8 mouse cellular contexts compared by ENCODE assay signal in genomic region chr4:116820902-116821693, GRCm38 (mm10). TPM values are rescaled to one million over a fixed set of nuclear protein-coding genes. Genes with fewer than 3 reads are reported as not detected.
DNase-seq lines count a peak whose midpoint lies in the region; ATAC-seq and TF ChIP-seq lines count a peak whose summit lies in the region.

No protein-coding gene starts in this region.

- H3K36me3 ChIP-seq in embryonic facial prominence, embryonic 15.5 days, result peaks cover 6% of the 10 kb centered on the region; the same call in 1 of the 2 replicates
- peaks cover 28% of the 10 kb centered on the region for H3K36me3 ChIP-seq in heart, embryonic 13.5 days
- H3K36me3 ChIP-seq in kidney, embryonic 15.5 days, result peaks cover 17% of the 10 kb centered on the region
- H3K36me3 ChIP-seq in neural tube, embryonic 12.5 days, result peaks cover 20% of the 10 kb centered on the region
- H3K36me3 ChIP-seq in testis, adult 2 months (ENCODE audit: control insufficient read depth, insufficient read depth, low read length), result no peaks in the 10 kb centered on the region

- H3K27ac ChIP-seq in embryonic facial prominence, embryonic 15.5 days (replicated peaks), result no peak overlapping the region
- no peak overlapping the region for H3K27ac ChIP-seq in heart, embryonic 13.5 days (replicated peaks)
- H3K27ac ChIP-seq in kidney, embryonic 15.5 days, result no peak overlapping the region
- no peak overlapping the region for H3K27ac ChIP-seq in neural tube, embryonic 12.5 days
- H3K27ac ChIP-seq in testis, adult 2 months (ENCODE audit: control insufficient read depth, insufficient read depth, low read depth, low read length), result no peak overlapping the region

- under 1% methylated on average over 51 of the region's 51 CpGs for WGBS in embryonic facial prominence, embryonic 15.5 days
- under 1% methylated on average over 51 of the region's 51 CpGs for WGBS in heart, embryonic 13.5 days
- WGBS in kidney, embryonic 15.5 days, result under 1% methylated on average over 51 of the region's 51 CpGs
- under 1% methylated on average over 51 of the region's 51 CpGs for WGBS in lung, adult 2 months
- WGBS in neural tube, embryonic 12.5 days, result under 1% methylated on average over 51 of the region's 51 CpGs

- ATAC-seq in embryonic facial prominence, embryonic 15.5 days (ENCODE audit: insufficient number of reproducible peaks, low FRiP score, low TSS enrichment, low read depth), result no peak
- ATAC-seq in heart, embryonic 13.5 days (ENCODE audit: extremely low read depth, insufficient number of reproducible peaks, low FRiP score, low TSS enrichment), result peak; percentile 59; the same call in 1 of the 2 replicates
- ATAC-seq in kidney, embryonic 15.5 days (replicated peaks; ENCODE audit: low FRiP score), result peak; percentile 79
- ATAC-seq in neural tube, embryonic 12.5 days (ENCODE audit: low FRiP score, low read depth), result peak; percentile 79

- no peaks in the 10 kb centered on the region for H3K9me3 ChIP-seq in embryonic facial prominence, embryonic 15.5 days (replicated peaks)
- H3K9me3 ChIP-seq in heart, embryonic 13.5 days, result no peaks in the 10 kb centered on the region
- H3K9me3 ChIP-seq in kidney, embryonic 15.5 days (replicated peaks), result no peaks in the 10 kb centered on the region
- no peaks in the 10 kb centered on the region for H3K9me3 ChIP-seq in neural tube, embryonic 12.5 days

- H3K4me1 ChIP-seq in embryonic facial prominence, embryonic 15.5 days, result peaks cover 25% of the 10 kb centered on the region
- H3K4me1 ChIP-seq in heart, embryonic 13.5 days, result peaks cover 23% of the 10 kb centered on the region
- peaks cover 24% of the 10 kb centered on the region for H3K4me1 ChIP-seq in kidney, embryonic 15.5 days
- H3K4me1 ChIP-seq in lung, adult 2 months (ENCODE audit: control insufficient read depth, insufficient read depth, low read length), result peaks cover 3% of the 10 kb centered on the region; the same call in 1 of the 2 replicates
- H3K4me1 ChIP-seq in neural tube, embryonic 12.5 days, result peaks cover 19% of the 10 kb centered on the region
- peaks cover 20% of the 10 kb centered on the region for H3K4me1 ChIP-seq in testis, adult 2 months (ENCODE audit: control insufficient read depth, insufficient read depth, low read length)

- peaks cover 22% of the 10 kb centered on the region for H3K27me3 ChIP-seq in embryonic facial prominence, embryonic 15.5 days
- peaks cover 26% of the 10 kb centered on the region for H3K27me3 ChIP-seq in heart, embryonic 13.5 days (replicated peaks)
- H3K27me3 ChIP-seq in kidney, embryonic 15.5 days, result peaks cover 13% of the 10 kb centered on the region
- H3K27me3 ChIP-seq in neural tube, embryonic 12.5 days (replicated peaks), result peaks cover 19% of the 10 kb centered on the region
- no peaks in the 10 kb centered on the region for H3K27me3 ChIP-seq in testis, adult 2 months (ENCODE audit: control insufficient read depth, insufficient read depth, low read length)

- TF ChIP-seq POLR2A in lung, adult 2 months (IDR thresholded peaks at IDR 0.05; ENCODE audit: borderline replicate concordance, extremely low read depth, low read depth, low read length), result peak; percentile 65; the same call in 1 of the 2 replicates
- TF ChIP-seq POLR2A in testis, adult 2 months (IDR thresholded peaks at IDR 0.05; ENCODE audit: control insufficient read depth, low read depth, low read length), result no peak; the same call in 1 of the 2 replicates

- peak; percentile 67 for DNase-seq in CD4-positive helper T cell, adult 2 months (ENCODE audit: low read depth, low spot score)
- peak; percentile 89 to 90 for DNase-seq in adrenal gland, postnatal 36 days
- DNase-seq in lung, adult 2 months, result peak; percentile 83

- no peak for TF ChIP-seq CTCF in lung, adult 2 months (IDR thresholded peaks at IDR 0.05; ENCODE audit: insufficient read depth, low read length)
- no peak for TF ChIP-seq CTCF in testis, adult 2 months (IDR thresholded peaks at IDR 0.05; ENCODE audit: control insufficient read depth, insufficient read depth, insufficient replicate concordance, low read depth, low read length)

- H3K4me3 ChIP-seq in embryonic facial prominence, embryonic 15.5 days (replicated peaks), result peak overlapping the region; percentile 56
- peak overlapping the region; percentile 64 for H3K4me3 ChIP-seq in heart, embryonic 13.5 days
- peak overlapping the region; percentile 52 for H3K4me3 ChIP-seq in kidney, embryonic 15.5 days (replicated peaks)
- peak overlapping the region; percentile 65 for H3K4me3 ChIP-seq in lung, adult 2 months (replicated peaks; ENCODE audit: extremely low read depth, low read depth, low read length)
- H3K4me3 ChIP-seq in neural tube, embryonic 12.5 days, result peak overlapping the region; percentile 43
- peak overlapping the region; percentile 39 for H3K4me3 ChIP-seq in testis, adult 2 months (ENCODE audit: control insufficient read depth, low read depth, low read length)

- peak overlapping the region; percentile 95 for H3K4me2 ChIP-seq in embryonic facial prominence, embryonic 15.5 days (replicated peaks)
- peak overlapping the region; percentile 100 for H3K4me2 ChIP-seq in heart, embryonic 13.5 days
- H3K4me2 ChIP-seq in kidney, embryonic 15.5 days, result peak overlapping the region; percentile 97
- H3K4me2 ChIP-seq in neural tube, embryonic 12.5 days (replicated peaks), result peak overlapping the region; percentile 89

- peak overlapping the region; percentile 35 for H3K9ac ChIP-seq in embryonic facial prominence, embryonic 15.5 days
- peak overlapping the region; percentile 79 for H3K9ac ChIP-seq in heart, embryonic 13.5 days
- H3K9ac ChIP-seq in kidney, embryonic 15.5 days, result peak overlapping the region; percentile 51
- peak overlapping the region; percentile 30 for H3K9ac ChIP-seq in neural tube, embryonic 12.5 days

RNA-seq across cellular contexts. Expression of gene Hpdl, which starts 0.4 kb away (rescaled TPM):
- 1 to 10 TPM; 1.9 to 2.6 TPM for total RNA-seq in adrenal gland, postnatal 36 days (2021)
- polyA plus RNA-seq in embryonic facial prominence, embryonic 15.5 days (2015; fragmentation: Nextera tagmentation; extraction: Ambion mirVana), result 0.47 and 0.89 TPM in 2 replicates
- 0.70 and 1.0 TPM in 2 replicates for polyA plus RNA-seq in heart, embryonic 13.5 days (2015; fragmentation: Nextera tagmentation; extraction: Ambion mirVana)
- 1.1 and 1.6 TPM in 2 replicates for polyA plus RNA-seq in kidney, embryonic 15.5 days (2015; fragmentation: Nextera tagmentation; extraction: Ambion mirVana)
- polyA plus RNA-seq in lung, adult 2 months (2012; rRNA removed), result 0.53 and 0.69 TPM in 2 replicates
- 1.3 and 1.6 TPM in 2 replicates for polyA plus RNA-seq in neural tube, embryonic 12.5 days (2016; fragmentation: Nextera tagmentation; extraction: Ambion mirVana)
- 2.0 and 3.5 TPM in 2 replicates for polyA plus RNA-seq in testis, adult 2 months (2012; rRNA removed)

RNA-seq across cellular contexts. Expression of gene Mutyh, which starts 13.6 kb away (rescaled TPM):
- 1 to 10 TPM; 2.4 to 3.2 TPM for total RNA-seq in adrenal gland, postnatal 36 days (2021)
- 13.0 and 14.8 TPM in 2 replicates for polyA plus RNA-seq in embryonic facial prominence, embryonic 15.5 days (2015; fragmentation: Nextera tagmentation; extraction: Ambion mirVana)
- 7.8 and 8.5 TPM in 2 replicates for polyA plus RNA-seq in heart, embryonic 13.5 days (2015; fragmentation: Nextera tagmentation; extraction: Ambion mirVana)
- polyA plus RNA-seq in kidney, embryonic 15.5 days (2015; fragmentation: Nextera tagmentation; extraction: Ambion mirVana), result 18.9 and 19.1 TPM in 2 replicates
- polyA plus RNA-seq in lung, adult 2 months (2012; rRNA removed), result 7.5 and 7.6 TPM in 2 replicates
- polyA plus RNA-seq in neural tube, embryonic 12.5 days (2016; fragmentation: Nextera tagmentation; extraction: Ambion mirVana), result 13.6 and 14.5 TPM in 2 replicates
- 5.7 and 6.2 TPM in 2 replicates for polyA plus RNA-seq in testis, adult 2 months (2012; rRNA removed)

RNA-seq across cellular contexts. Expression of gene Toe1, which starts 13.7 kb away (rescaled TPM):
- total RNA-seq in adrenal gland, postnatal 36 days (2021), result 10 to 100 TPM; 16.9 to 20.8 TPM
- polyA plus RNA-seq in embryonic facial prominence, embryonic 15.5 days (2015; fragmentation: Nextera tagmentation; extraction: Ambion mirVana), result 35.6 and 36.4 TPM in 2 replicates
- polyA plus RNA-seq in heart, embryonic 13.5 days (2015; fragmentation: Nextera tagmentation; extraction: Ambion mirVana), result 19.8 and 21.1 TPM in 2 replicates
- polyA plus RNA-seq in kidney, embryonic 15.5 days (2015; fragmentation: Nextera tagmentation; extraction: Ambion mirVana), result 38.1 and 39.8 TPM in 2 replicates
- polyA plus RNA-seq in lung, adult 2 months (2012; rRNA removed), result 17.4 and 22.1 TPM in 2 replicates
- polyA plus RNA-seq in neural tube, embryonic 12.5 days (2016; fragmentation: Nextera tagmentation; extraction: Ambion mirVana), result 31.3 and 32.0 TPM in 2 replicates
- 30.9 and 35.0 TPM in 2 replicates for polyA plus RNA-seq in testis, adult 2 months (2012; rRNA removed)

RNA-seq across cellular contexts. Expression of gene Zswim5, which starts 56.1 kb away (rescaled TPM):
- 1 to 10 TPM; 3.6 to 5.1 TPM for total RNA-seq in adrenal gland, postnatal 36 days (2021)
- 0.35 and 0.45 TPM in 2 replicates for polyA plus RNA-seq in embryonic facial prominence, embryonic 15.5 days (2015; fragmentation: Nextera tagmentation; extraction: Ambion mirVana)
- polyA plus RNA-seq in heart, embryonic 13.5 days (2015; fragmentation: Nextera tagmentation; extraction: Ambion mirVana), result 0.43 and 0.66 TPM in 2 replicates
- 1.7 TPM in 2 replicates for polyA plus RNA-seq in kidney, embryonic 15.5 days (2015; fragmentation: Nextera tagmentation; extraction: Ambion mirVana)
- 1.9 and 2.6 TPM in 2 replicates for polyA plus RNA-seq in lung, adult 2 months (2012; rRNA removed)
- 10.2 and 10.4 TPM in 2 replicates for polyA plus RNA-seq in neural tube, embryonic 12.5 days (2016; fragmentation: Nextera tagmentation; extraction: Ambion mirVana)
- polyA plus RNA-seq in testis, adult 2 months (2012; rRNA removed), result 3.7 and 4.7 TPM in 2 replicates
